Mouse (Mus musculus): ENCODE measurements at regions not wholly inside any gene's neighbourhood (a gene's known extent, or its start where the extent isn't known, plus 50 kb on each side); places are given as distances from the start of the nearest gene placed in this dataset.

GRCm38 (mm10) chr1:181287166-181287565 is 65.3 kb upstream of the Cnih3 start:
- TF ChIP-seq CTCF (IDR thresholded peaks at IDR 0.05; ENCODE audit: extremely low read depth, insufficient read depth, insufficient read length, insufficient replicate concordance): no peak
- no peak for TF ChIP-seq POLR2A (IDR thresholded peaks at IDR 0.05; ENCODE audit: low read depth, low read length)
